Mouse (Mus musculus) hindlimb bud, embryonic 11.5 days (tissue): ENCODE data around the gene Btbd9.
A peak's percentile ranks its signal among the peaks of the same experiment; 100 is the strongest.
"Not testable (repeated sequence)": the region's sequence is repeated elsewhere in the genome, so short reads cannot be mapped to it uniquely, and the experiment has no call there.

ENCODE experiments used
- DNase-seq: peaks from one replicate; pipeline ENCODE4 v3.0.0-alpha.2; 2012; ENCODE audit warnings: low read depth, low spot score; ENCODE audit errors: extremely low spot score

The Btbd9 gene

DNA sequence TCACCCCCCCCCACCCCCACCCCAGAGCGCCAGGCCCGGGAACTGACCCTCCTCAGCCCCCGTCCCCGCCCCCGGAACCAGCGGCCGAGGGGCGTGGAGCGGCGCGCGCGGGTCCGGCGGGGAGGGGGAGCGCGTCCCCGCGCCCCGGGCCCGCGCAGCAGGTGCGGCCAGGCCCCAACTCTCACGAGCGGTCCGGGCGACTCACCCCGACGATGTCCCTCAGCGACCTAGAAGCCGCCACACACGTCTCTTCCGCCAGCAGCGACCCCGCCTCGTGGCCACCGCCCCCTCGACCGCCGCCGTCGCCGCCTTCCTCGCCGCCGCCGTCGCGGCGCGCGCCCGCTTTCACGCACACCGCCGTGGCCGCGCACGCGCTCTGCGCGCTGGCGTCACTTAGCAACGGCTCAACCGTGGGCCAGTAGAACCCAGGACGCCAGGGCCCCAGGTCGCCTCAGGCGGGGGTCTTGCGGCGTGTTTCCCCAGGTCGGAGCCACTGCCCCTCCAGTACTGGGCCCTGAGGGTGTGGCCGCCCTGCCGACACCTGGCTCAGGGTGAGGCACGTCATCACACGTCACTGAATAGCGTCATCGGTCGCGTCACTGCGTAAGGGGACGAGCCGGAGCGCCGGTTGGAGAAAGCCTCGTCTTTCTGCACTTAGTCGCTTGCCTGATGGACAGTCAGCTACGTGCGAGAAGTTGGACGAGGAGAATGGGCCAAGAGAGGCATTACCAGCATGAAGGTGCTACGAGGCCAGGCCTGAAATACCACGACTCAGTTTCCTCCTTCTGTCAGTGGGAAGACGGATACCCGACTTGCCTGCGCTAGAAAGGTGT is at the start of gene Btbd9:
Gene Btbd9, minus strand, starts transcription at position 548 of the 833 bp plus-strand sequence.
- DNase-seq: peak; percentile 94

DNA sequence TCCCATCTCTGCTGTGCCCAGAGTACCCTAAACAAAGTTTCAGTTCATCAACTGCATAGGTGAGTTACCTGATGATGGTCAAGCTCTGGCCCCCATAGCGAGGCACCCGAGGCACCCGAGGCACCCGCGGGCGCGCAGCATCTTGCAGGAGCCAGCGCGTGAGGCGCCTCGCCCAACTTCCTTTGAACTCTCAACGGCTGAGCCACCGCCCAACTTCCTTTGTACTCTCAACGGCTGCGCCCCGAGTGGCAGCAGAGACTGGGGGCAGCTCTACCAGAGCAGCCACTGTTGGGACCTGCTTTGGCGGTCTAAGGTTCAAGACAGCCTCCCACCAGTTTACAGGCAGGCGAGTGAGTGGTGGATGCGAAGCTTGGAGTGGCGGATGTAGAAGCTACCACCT is 47.8 kb upstream of the Btbd9 start, which contains the start of gene Dnah8:
Gene Dnah8, plus strand, starts transcription at position 223 of the 400 bp plus-strand sequence.
- not testable (repeated sequence) for DNase-seq

GRCm38 (mm10) chr17:30623200-30623599 is 46.9 kb upstream of the Btbd9 start:
- no peak for DNase-seq

GRCm38 (mm10) chr17:30621450-30621849 is 45.2 kb upstream of the Btbd9 start:
- no peak for DNase-seq

GRCm38 (mm10) chr17:30620548-30620947 is 44.3 kb upstream of the Btbd9 start:
- no peak for DNase-seq

DNA sequence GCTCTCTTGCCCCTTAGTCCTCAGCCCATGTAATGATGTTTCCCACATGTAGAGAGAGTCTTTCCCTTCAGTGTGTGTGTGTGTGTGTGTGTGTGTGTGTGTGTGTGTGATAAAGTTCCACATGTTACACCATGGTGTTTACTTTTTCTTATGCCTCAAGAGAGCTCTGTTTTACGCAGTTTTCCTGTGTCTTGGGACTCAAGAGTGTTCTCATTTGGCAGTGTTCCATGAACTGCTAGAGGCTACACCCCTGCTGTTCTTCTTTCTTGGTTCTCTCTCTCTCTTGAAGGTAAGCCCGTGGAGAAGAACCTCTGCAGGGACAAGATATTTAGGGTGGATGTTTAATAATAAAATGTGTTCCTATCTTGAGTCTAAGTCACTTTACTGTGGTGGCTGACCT is 42.9 kb upstream of the Btbd9 start:
- DNase-seq: no peak

DNA sequence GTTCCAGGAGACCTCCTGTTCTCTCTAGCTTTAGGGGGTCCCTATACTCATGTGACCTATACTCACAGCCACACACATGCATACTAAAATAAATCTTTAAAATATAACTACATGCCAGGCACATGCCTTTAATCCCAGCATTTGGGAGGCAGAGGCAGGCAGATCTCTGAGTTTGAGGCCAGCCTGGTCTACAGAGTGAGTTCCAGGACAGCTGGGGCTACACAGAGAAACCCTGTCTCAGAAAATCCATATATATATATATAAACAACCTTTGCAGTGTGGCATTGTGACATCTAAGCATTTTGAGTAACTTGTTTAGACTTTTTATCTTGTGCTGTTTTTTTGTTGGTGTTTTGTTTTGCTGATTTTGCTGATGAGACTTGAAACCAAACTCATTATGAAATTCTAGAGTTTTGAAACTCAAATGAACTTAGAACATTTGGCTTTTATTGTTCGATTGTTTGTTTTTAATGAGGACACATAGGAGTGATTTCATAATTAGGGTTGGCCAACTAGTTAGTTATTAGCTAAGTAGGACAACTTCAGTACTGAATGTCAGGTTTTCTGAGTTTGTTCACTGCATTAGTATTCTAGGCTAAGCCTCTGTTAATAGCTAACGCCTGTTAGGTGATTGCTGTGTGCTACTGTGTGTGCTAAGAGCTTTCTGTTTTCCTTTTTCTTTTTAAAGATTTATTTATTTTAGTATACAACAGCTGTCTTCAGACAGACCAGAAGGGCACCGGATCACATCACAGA is 42.0 kb upstream of the Btbd9 start:
- no peak for DNase-seq

DNA sequence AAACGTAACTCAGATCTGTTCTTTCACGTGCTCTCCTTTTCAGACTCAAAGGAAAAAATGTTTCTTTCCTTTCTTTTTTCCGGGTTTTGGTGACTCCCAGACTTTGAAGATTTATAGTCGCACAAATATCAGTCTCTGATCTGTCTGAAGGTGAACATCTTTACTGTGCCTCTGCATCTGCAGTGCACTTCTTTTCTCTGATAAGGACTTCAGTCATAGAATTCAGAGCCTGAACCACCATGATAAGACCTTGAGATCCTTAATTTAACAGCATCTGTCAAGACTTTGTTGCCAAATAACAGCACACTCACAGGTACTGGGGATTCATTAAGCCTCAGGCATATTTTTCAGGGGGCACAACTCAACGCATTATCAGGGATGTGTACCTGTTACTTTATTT is 39.9 kb upstream of the Btbd9 start:
- DNase-seq: no peak

GRCm38 (mm10) chr17:30613350-30613749 is 37.1 kb upstream of the Btbd9 start:
- no peak for DNase-seq

DNA sequence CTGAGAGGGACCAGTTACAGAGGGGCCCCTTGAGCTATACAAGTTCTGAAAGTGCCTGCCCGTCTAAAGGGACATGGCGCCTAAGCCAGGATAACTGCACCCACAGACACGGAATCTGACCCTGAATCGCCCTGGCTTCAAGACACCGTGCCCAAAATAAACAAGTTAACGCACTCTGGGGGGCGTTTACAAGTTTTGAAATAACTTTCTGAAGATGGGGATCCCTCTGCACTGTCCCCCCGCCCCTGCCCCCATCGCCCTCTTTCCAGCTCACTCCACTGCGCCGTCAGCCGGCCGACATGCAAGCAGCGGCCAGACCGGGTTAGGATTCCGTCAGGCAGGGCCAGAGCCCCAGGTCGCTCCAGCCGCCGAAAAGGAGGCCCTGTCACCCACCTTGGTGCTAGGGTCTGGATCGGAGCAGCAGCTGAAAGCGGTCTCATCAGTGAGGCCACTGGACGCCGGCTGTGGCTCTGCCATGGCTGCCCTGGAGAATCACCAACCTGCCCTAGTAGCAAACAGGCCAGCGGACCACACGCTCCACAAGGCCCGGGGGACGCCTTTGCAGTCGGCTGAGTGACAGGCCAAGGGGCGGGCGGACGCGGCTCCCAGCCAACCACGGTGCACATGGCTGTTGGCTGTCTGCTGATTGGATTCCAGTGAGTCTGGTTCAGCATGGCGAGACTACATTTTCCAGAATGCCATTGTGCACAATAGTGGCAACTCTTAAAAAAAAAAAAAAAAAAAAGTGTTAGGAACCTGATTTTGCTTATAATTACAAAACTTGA is 36.0 kb upstream of the Btbd9 start:
- DNase-seq: peak; percentile 87

GRCm38 (mm10) chr17:30611221-30612074 is 35.2 kb upstream of the Btbd9 start:
- DNase-seq: no peak

- no peak for DNase-seq
These were observed 34.5 kb upstream of the Btbd9 start for GRCm38 (mm10) chr17:30610739-30611138.

DNA sequence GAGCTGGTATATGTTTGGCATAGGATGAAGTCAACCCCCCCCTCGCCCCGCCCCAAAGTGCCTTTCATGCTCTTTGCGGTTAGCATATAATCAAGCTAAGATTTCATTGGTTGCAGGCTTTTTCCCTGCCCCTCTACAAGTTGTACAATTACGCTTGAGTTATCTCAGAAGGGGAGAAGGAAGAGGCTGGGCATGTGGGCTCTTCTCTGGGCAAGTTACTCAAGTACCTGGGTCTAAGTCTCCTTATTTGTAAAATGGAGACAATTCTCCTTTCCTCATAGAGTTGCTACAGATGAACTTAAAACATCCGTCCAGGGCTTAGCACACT is 33.7 kb upstream of the Btbd9 start:
- no peak for DNase-seq

DNA sequence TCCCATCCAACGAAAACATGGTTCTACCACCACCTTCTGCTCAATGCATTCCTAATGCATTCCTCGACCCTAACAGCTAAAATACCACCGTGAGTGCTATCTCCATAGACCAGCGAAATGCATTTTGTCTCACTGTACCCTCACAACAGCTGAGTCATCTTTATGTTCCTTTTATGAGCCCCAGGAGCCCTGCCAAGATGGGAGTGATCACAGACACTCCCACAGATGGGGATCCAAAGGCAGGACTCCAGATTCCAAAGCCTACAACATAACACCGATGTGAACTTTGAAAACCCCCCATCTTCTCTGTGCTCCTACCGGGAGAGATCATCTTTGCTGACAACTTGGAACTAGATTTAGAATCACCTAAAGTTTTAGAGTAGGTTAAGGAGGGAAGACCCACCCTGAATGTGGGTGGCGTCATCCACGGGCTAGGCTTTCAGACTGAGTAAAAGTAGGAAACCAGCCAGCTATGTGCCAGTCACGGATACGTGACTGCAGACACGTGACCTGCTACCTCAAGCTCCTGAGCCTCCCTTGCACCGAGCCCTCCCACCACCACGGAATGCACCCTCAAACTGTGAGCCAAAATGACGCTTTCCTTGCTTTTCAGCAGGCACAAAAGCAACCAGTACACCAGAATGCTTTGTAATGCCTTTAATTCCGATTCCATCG is 33.2 kb upstream of the Btbd9 start:
- no peak for DNase-seq

DNA sequence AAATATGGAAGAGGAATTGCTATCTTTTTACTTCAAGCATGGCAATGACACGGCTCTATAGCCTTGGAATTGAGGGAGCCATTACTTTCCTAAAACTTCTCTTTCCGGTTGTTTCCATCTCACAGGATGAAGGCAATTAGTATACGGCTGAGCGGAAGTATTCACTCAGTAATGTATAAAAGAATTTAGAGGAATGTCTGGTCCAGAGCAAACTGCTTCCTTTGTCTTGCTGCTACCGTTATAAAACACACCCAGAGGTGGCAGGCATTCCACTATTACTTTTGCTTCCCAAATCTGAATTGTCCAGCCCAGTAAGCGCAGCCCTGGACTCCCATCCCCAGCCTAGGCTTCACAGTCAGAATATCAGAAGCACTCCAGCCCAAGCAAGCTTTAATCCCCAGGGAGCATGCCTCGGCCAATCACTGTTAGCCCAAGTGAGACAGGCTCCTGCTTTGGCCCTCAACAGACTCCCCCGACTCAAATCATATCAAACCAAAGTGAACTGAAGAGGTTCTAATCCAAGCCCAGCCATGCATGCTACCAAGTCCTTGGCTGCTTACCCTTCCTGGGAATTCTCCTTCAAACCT is 31.7 kb upstream of the Btbd9 start:
- DNase-seq: no peak

GRCm38 (mm10) chr17:30607330-30607729 is 31.0 kb upstream of the Btbd9 start:
- no peak for DNase-seq

DNA sequence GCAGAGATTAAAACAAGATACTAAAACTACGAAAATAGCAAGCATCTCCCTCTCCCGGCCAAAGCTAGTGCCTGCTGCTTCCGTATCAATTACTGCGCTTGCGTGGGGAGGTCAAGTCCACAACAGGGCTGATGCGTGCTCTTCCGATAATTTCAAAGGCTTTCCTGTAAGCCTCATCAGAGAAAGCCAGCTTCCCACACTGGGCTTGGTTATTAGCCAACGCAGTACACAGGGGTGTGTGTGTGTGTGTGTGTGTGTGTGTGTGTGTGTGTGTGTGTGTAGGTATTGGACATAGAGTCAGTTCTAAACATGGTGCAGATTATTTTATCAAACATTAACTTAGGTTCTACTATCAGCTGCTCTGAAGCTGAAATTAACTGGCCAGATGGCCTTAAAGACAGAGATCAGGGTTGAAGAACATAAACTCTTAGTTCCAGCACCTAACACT is 30.4 kb upstream of the Btbd9 start:
- no peak for DNase-seq

DNA sequence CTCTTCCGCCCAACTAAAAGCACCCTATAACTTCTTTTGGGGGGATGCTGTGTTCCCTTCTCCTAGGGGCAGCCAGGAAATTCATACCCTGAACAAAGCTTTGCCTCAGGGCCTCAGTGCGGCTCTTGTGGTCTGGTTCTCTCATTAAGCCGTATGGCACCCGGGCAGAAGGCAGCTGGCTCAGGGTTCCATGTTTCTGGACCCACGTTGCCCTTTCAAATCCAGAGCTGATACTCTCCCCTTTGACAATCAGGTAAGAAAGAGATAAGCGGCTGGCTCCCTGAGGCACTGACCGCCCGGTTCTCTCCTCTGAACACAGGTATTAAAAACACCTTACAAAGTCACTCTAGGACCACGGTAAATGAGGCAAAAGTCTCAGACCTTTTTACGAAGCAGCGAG is 29.9 kb upstream of the Btbd9 start:
- no peak for DNase-seq

DNA sequence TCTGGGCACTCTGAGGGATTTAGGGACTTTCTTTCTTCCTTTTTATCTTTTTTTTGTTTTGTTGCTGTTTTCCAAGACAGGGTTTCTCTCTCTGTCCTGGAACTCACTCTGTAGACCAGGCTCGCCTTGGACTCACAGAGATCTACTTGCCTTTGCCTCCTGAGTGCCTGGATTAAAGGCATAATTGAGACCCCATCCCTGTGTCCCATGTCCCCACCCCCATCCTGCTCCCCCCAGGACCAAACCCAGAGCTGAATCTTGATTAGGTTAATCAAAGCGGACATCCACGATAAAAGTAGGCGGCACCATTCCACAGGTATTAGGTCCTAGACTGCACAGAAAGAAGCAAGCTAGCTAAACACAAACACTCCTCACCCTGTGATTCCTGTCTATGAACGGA is 28.7 kb upstream of the Btbd9 start:
- DNase-seq: no peak

DNA sequence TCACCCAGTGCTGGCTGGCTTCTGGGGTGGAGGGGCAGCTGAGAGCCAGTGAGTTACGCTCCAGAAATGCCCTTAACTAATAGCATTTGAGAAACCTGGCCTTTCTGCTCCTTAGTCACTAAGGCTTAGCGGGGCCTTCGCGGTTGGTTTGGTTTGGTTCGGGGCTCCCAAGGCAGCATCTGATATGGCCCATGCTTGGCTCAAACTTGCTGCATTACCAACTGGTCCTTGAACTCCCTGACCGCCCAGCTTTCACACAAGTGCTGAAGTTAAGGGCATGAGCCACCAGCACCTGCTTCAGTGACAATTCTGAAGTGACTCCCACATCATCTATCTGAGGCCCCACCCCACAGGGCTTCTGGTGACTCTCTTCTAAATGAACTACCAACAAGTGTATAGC is 28.0 kb upstream of the Btbd9 start:
- no peak for DNase-seq
